Mouse (Mus musculus) midbrain, postnatal 0 days (tissue): ENCODE data around the gene Mroh3. TPM values are rescaled to one million over a fixed set of nuclear protein-coding genes. Genes with fewer than 3 reads are reported as not detected.

Experiments
- ATAC-seq: fragments of 200-750 bp; cut with Nextera tagmentation; 2 replicates; pipeline ENCODE4 v1.8.0; 2017; ENCODE audit warnings: moderate number of reproducible peaks, mild to moderate bottlenecking, moderate TSS enrichment, moderate library complexity; ENCODE audit not compliant: low FRiP score
- DNase-seq: peaks from one replicate; pipeline ENCODE4 v3.0.0-alpha.2; 2015; ENCODE audit warnings: low spot score
- H3K27ac ChIP-seq: fragments of 300-500 bp; sonication (generic); 2 replicates; pipeline ENCODE4 v1.5.1; 2014; ENCODE audit warnings: low read depth, mild to moderate bottlenecking, low read length, mixed read lengths
- H3K27me3 ChIP-seq: fragments of 300-500 bp; sonication (generic); 2 replicates; pipeline ENCODE4 v1.6.1; 2014; ENCODE audit warnings: low read length, control low read depth, mixed read lengths; ENCODE audit not compliant: insufficient read depth
- H3K36me3 ChIP-seq: fragments of 300-500 bp; sonication (generic); 2 replicates; pipeline ENCODE4 v1.6.1; 2014; ENCODE audit warnings: low read length, control low read depth, mixed read lengths; ENCODE audit not compliant: insufficient read depth
- H3K4me1 ChIP-seq: fragments of 300-500 bp; sonication (generic); 2 replicates; pipeline ENCODE4 v1.6.1; 2014; ENCODE audit warnings: mild to moderate bottlenecking, control low read depth, antibody characterized with exemption, low read length, mixed read lengths; ENCODE audit not compliant: insufficient read depth
- H3K4me2 ChIP-seq: fragments of 300-500 bp; sonication (generic); 2 replicates; pipeline ENCODE4 v1.6.1; 2014; ENCODE audit warnings: low read depth, mild to moderate bottlenecking, low read length, mixed read lengths; ENCODE audit not compliant: poor library complexity, severe bottlenecking
- H3K4me3 ChIP-seq: fragments of 300-500 bp; sonication (generic); 2 replicates; pipeline ENCODE4 v1.5.1; 2014; ENCODE audit warnings: low read depth, mild to moderate bottlenecking, low read length, moderate library complexity
- H3K9ac ChIP-seq: fragments of 300-500 bp; sonication (generic); replicated peaks from 2 replicates; pipeline ENCODE4 v1.6.1; 2014; ENCODE audit warnings: mild to moderate bottlenecking, low read length, moderate library complexity, mixed read lengths; ENCODE audit not compliant: poor library complexity, severe bottlenecking
- H3K9me3 ChIP-seq: fragments of 300-500 bp; sonication (generic); 2 replicates; pipeline ENCODE4 v1.6.1; 2016; ENCODE audit warnings: low read length, control low read depth
- CTCF ChIP-seq: IDR thresholded peaks from 2 replicates; pipeline ENCODE4 v1.5.1; 2016; ENCODE audit warnings: antibody characterized with exemption, mild to moderate bottlenecking
- WGBS: fragments of 180-500 bp; shearing (Covaris S2); extraction: QIAGEN DNeasy Blood & Tissue Kit; methylation state at CpG from one replicate; pipeline ENCODE4 v1.1.7; 2014; 5-methylcytosine and 5-hydroxymethylcytosine counted together
- polyA plus RNA-seq: library from polyadenylated mRNA; unstranded; fragments of >200 nt; fragmentation: Nextera tagmentation; extraction: Ambion mirVana; gene quantifications from 2 replicates; pipeline ENCODE4 v1.2.1, GENCODE M21; 2015
- total RNA-seq: library from RNA; depleted of rRNA; stranded (reverse); fragments of >200 nt; gene quantifications from 2 replicates; pipeline ENCODE4 v1.2.3, GENCODE M21; 2014

The Mroh3 gene
- total and polyA plus RNA-seq, 2 experiments from 2014 or later, result 0.27 TPM; not detected in 1

- ATAC-seq (no peak), DNase-seq (no peak)
- no peak overlapping the region for H3K4me2 ChIP-seq
- H3K27me3 ChIP-seq, result no peaks in the 10 kb centered on the region
- H3K4me3 ChIP-seq, result no peak overlapping the region
- no peak overlapping the region for H3K27ac ChIP-seq
- 85% methylated on average over 5 of the region's 5 CpGs for WGBS
- no peaks in the 10 kb centered on the region for H3K9me3 ChIP-seq
- TF ChIP-seq CTCF, result no peak
- H3K36me3 ChIP-seq, result no peaks in the 10 kb centered on the region
- no peaks in the 10 kb centered on the region for H3K4me1 ChIP-seq
- no peak overlapping the region for H3K9ac ChIP-seq
Observed at GRCm38 (mm10) chr1:136244469-136244868, 31.8 kb upstream of the Mroh3 start.

DNA sequence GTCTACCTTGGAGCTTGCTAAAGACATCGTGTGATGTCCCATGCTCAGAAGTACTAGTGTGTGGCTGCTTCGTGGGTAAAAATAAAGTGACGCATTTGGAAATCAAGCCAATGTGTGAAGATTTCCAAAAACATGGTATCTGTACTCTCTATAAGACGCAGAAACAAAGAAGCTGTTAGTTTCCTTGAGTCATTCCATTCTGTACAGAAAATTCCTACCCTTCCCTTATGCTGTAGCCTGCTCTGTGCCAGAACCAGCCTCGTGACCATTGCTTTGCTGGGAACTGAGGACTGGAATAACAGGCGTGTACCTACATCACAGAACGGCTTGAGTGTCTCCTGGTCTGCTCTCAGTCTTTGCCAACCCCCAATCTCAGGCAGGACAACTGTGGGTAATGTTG lies 29.2 kb upstream of the Mroh3 start:
- H3K4me1 ChIP-seq, result no peaks in the 10 kb centered on the region
- no peak for ATAC-seq

GRCm38 (mm10) chr1:136238495-136238894 lies 25.9 kb upstream of the Mroh3 start:
- H3K27me3 ChIP-seq, result 0 out of 2 replicates have a peak, but pooled peaks cover 7% of the 10 kb centered on the region
- no peak overlapping the region for H3K9ac ChIP-seq
- WGBS, result 88% methylated on average over 4 of the region's 4 CpGs
- ATAC-seq, result no peak
- H3K4me2 ChIP-seq, result no peak overlapping the region
- no peak overlapping the region for H3K27ac ChIP-seq
- H3K36me3 ChIP-seq, result no peaks in the 10 kb centered on the region
- TF ChIP-seq CTCF, result no peak
- no peaks in the 10 kb centered on the region for H3K9me3 ChIP-seq
- H3K4me1 ChIP-seq, result peaks cover 1% of the 10 kb centered on the region; the same call in 1 of the 2 replicates
- no peak for DNase-seq
- H3K4me3 ChIP-seq, result no peak overlapping the region

More for the DNA sequence above, 29.2 kb upstream of the Mroh3 start:
- H3K27me3 ChIP-seq, result 0 out of 2 replicates have a peak, but pooled peaks cover 3% of the 10 kb centered on the region
- no peak overlapping the region for H3K4me2 ChIP-seq
- no peaks in the 10 kb centered on the region for H3K36me3 ChIP-seq
- no peak for DNase-seq
- no peak overlapping the region for H3K4me3 ChIP-seq
- H3K9ac ChIP-seq, result no peak overlapping the region
- no peaks in the 10 kb centered on the region for H3K9me3 ChIP-seq
- no peak for TF ChIP-seq CTCF
- WGBS, result 91% methylated on average over 7 of the region's 7 CpGs
- no peak overlapping the region for H3K27ac ChIP-seq

DNA sequence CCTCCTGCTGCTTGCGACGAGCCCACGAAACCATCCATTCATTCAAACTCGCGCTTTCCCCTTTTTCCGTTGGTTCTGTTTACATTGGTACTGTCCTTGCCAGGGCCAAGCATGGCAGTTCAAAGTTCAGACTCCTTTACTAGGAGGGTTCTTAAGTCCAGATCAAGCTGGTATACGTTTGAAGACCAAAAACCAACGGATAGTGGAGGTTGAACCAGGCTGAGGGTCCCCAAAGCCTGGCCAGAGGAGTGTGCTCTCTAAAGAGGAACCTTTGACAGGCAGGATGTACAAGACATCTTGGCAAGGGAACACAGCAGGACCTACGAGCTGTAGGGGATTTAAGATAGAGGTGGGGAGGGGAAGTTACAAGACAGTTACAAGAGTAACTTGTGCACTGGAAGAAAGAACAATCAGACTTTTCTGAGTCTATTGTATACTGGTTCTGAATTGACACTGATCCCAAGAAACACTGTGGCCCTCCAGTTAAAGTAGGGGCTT lies 22.0 kb upstream of the Mroh3 start:
- H3K4me2 ChIP-seq, result peak overlapping the region; percentile 91
- H3K9me3 ChIP-seq, result no peaks in the 10 kb centered on the region
- H3K27me3 ChIP-seq, result 0 out of 2 replicates have a peak, but pooled peaks cover 7% of the 10 kb centered on the region
- DNase-seq (no peak), ATAC-seq (no peak)
- H3K4me1 ChIP-seq, result peaks cover 8% of the 10 kb centered on the region
- peak; percentile 60; the same call in 1 of the 2 replicates for TF ChIP-seq CTCF
- H3K27ac ChIP-seq, result no peak overlapping the region
- 4% methylated on average over 9 of the region's 9 CpGs for WGBS
- peak overlapping the region; percentile 54 for H3K4me3 ChIP-seq
- H3K36me3 ChIP-seq, result no peaks in the 10 kb centered on the region
- peak overlapping the region; percentile 62 for H3K9ac ChIP-seq

- H3K4me1 ChIP-seq, result peaks cover 8% of the 10 kb centered on the region
- DNase-seq (peak; percentile 66), ATAC-seq (peak; percentile 81)
- peak within 1 kb of the TSS; percentile 62 for H3K9ac ChIP-seq
- no peaks in the 10 kb centered on the region for H3K36me3 ChIP-seq
- no peak within 1 kb of the TSS for H3K27ac ChIP-seq
- WGBS, result under 1% methylated on average over 43 of the region's 51 CpGs
- H3K27me3 ChIP-seq, result 0 out of 2 replicates have a peak, but pooled peaks cover 6% of the 10 kb centered on the region
- H3K4me3 ChIP-seq, result peak within 1 kb of the TSS; percentile 54
- no peaks in the 10 kb centered on the region for H3K9me3 ChIP-seq
- no peak; the same call in 1 of the 2 replicates for TF ChIP-seq CTCF
- H3K4me2 ChIP-seq, result peak within 1 kb of the TSS; percentile 91
Observed at GRCm38 (mm10) chr1:136233892-136234594, 21.4 kb upstream of the Mroh3 start, which contains the start of gene Inava. Inava (minus strand) TSS chr1:136234264.
